In genomic region chr14:100457870-100458726, GRCm38 (mm10) we compare ENCODE assay signal across 8 mouse cellular contexts.
DNase-seq lines count a peak whose midpoint lies in the region; ATAC-seq lines count a peak whose summit lies in the region.

No protein-coding gene starts in this region.

- peak overlapping the region; percentile 51; the same call in 1 of the 2 replicates for H3K4me2 ChIP-seq in neural tube, embryonic 15.5 days

- H3K9ac ChIP-seq in neural tube, embryonic 15.5 days (replicated peaks) = no peak overlapping the region

- no peaks in the 10 kb centered on the region for H3K27me3 ChIP-seq in neural tube, embryonic 15.5 days (replicated peaks)

- H3K9me3 ChIP-seq in neural tube, embryonic 15.5 days (replicated peaks) = no peaks in the 10 kb centered on the region

- WGBS in neural tube, embryonic 15.5 days = 31% methylated on average over 7 of the region's 7 CpGs

- no peaks in the 10 kb centered on the region for H3K36me3 ChIP-seq in neural tube, embryonic 15.5 days

- DNase-seq in lung, postnatal 36 days = peak; percentile 29
- DNase-seq in lung, postnatal 14 days = no peak
- DNase-seq in heart, postnatal 4 days = peak; percentile 27
- DNase-seq in layer of hippocampus, postnatal 36 days = peak; percentile 9 to 18
- no peak for DNase-seq in thymus, postnatal 4 days
- DNase-seq in T-cell, adult 2 months (ENCODE audit: low spot score) = no peak
- DNase-seq in gastrocnemius, postnatal 25 days = no peak

- no peak for ATAC-seq in neural tube, embryonic 15.5 days (ENCODE audit: low FRiP score)

- H3K4me1 ChIP-seq in neural tube, embryonic 15.5 days = peaks cover 47% of the 10 kb centered on the region

- H3K27ac ChIP-seq in neural tube, embryonic 15.5 days (replicated peaks) = peak overlapping the region; percentile 69

- no peak overlapping the region for H3K4me3 ChIP-seq in neural tube, embryonic 15.5 days (replicated peaks)

Comparison
In these comparisons a context has a peak if more than half of its experiments do, and no peak if none do; other contexts are left out.
1. DNase-seq: peak in lung, postnatal 36 days (single experiment), heart, postnatal 4 days (single experiment) and layer of hippocampus, postnatal 36 days (2 of 2); none in lung, postnatal 14 days (single experiment), thymus, postnatal 4 days (single experiment), T-cell, adult 2 months (single experiment) and gastrocnemius, postnatal 25 days (single experiment).